Mouse (Mus musculus): Measurements from ENCODE around the gene Pla2g5.

DNA sequence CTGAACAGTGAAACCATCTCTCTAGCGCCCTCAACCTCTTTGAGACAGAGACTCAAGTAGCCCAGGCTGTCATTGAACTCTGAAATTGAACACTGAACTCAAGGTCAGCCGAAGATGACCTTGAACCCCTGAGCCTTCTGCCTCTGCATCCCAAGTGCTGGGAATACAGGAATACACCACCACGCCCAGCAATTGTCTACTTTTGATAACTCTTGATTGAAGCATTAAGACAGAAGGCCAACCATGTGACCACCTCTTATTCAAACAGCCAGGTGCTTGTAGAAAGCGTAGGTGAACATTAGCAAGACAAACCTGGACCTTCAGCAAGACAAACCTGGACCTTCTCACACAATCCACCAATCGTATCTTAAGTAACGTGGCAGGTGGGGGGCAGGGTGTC lies 68.9 kb downstream of the Pla2g5 start:
- no peak for TF ChIP-seq EP300 (IDR thresholded peaks at IDR 0.05; ENCODE audit: insufficient read depth, low read depth, low read length)
- no peak for TF ChIP-seq POLR2A (IDR thresholded peaks at IDR 0.05; ENCODE audit: insufficient read depth, low read depth, low read length)
